Mouse (Mus musculus): ENCODE results near the gene Rgl1.

DNA sequence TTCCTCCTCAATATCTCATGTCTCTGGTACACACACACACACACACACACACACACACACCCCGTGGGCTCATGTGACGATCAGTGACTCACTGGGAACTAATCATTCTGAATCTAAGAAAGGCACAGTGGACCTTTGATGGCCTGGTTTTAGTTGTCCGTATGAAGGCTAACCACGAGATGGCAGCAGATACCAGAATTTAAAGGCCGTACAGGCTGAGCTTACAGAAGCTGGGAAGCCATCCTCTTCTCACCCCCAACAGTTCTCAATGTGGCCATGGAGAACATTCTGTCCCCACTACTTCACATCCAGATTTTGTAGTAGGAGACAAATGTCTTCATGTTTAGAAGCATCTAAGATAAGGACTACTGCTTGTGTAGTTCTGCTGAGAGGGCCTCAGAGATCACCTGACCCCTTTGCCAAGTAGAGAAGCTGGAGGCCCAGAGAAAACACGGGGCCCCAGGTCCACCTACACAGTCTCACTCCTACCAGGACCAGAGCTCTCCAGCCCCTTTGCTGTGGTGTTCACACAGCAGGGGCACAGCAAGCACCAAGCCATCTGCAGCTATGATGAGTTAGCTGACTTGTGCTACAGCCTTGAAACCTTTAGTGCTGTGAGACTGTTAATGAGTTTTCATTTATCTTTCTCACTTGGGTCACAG, 241.0 kb downstream of the Rgl1 start:
- TF ChIP-seq CTCF (IDR thresholded peaks at IDR 0.05; ENCODE audit: low read depth, low read length) (peak; percentile 40), POLR2A (IDR thresholded peaks at IDR 0.05; ENCODE audit: insufficient read depth, low read length) (no peak)
